Mouse (Mus musculus) gastrocnemius, postnatal 25 days (tissue): Measurements from ENCODE around the gene Osr1. TPM values are rescaled to one million over a fixed set of nuclear protein-coding genes. Genes with fewer than 3 reads are reported as not detected.
A peak's percentile ranks its signal among the peaks of the same experiment; 100 is the strongest.

Experiments used
- DNase-seq: peaks from one replicate; pipeline ENCODE4 v3.0.0; 2022
- long read RNA-seq, 2 experiments: library from polyadenylated mRNA; stranded (forward); transcript quantifications; one replicate each; pipeline ENCODE4 v2.0.0; 2021
- total RNA-seq, 2 experiments: library from RNA; stranded (reverse); gene quantifications; 1 replicate in 1 of 2; 2 replicates in 1 of 2; pipeline ENCODE4 v1.2.3; 2021

Osr1 gene
- 1 to 10 TPM; 2.7 to 2.9 TPM for total RNA-seq
- long read RNA-seq, experiment 1 = 0 reads
- long read RNA-seq, experiment 2, transcript Osr1-201 (3 exons, 2,012 nt) = major isoform, 6 of 6 reads
- long read RNA-seq, experiment 2, partial matches to known transcripts = 0 of 6 reads
- long read RNA-seq, experiment 2, other reads (novel, unspliced or antisense) = 0 of 6 reads

- no peak for DNase-seq
Observed at GRCm38 (mm10) chr12:9569971-9570370, at the start of gene Osr1. Gene Osr1 (plus strand): TSS chr12:9570116.

GRCm38 (mm10) chr12:9550328-9550727 is 19.6 kb upstream of the Osr1 start:
- no peak for DNase-seq

GRCm38 (mm10) chr12:9564956-9565355 is 5.0 kb upstream of the Osr1 start:
- DNase-seq = no peak

- DNase-seq = no peak
Observed at GRCm38 (mm10) chr12:9570496-9570995, 630 bp downstream of the Osr1 start.

GRCm38 (mm10) chr12:9571276-9571940 is 1.5 kb downstream of the Osr1 start:
- DNase-seq = no peak

- DNase-seq = no peak
Observed at GRCm38 (mm10) chr12:9572022-9572421, 2.1 kb downstream of the Osr1 start.

GRCm38 (mm10) chr12:9573682-9574081 is 3.8 kb downstream of the Osr1 start:
- DNase-seq = no peak

- DNase-seq = peak; percentile 64
Observed at GRCm38 (mm10) chr12:9574244-9574871, 4.4 kb downstream of the Osr1 start.

- no peak for DNase-seq
Observed at GRCm38 (mm10) chr12:9575158-9576042, 5.5 kb downstream of the Osr1 start.

GRCm38 (mm10) chr12:9576043-9576538 is 6.2 kb downstream of the Osr1 start:
- DNase-seq = no peak

GRCm38 (mm10) chr12:9577610-9578009 is 7.7 kb downstream of the Osr1 start:
- no peak for DNase-seq

GRCm38 (mm10) chr12:9578591-9578990 is 8.7 kb downstream of the Osr1 start:
- DNase-seq = no peak

GRCm38 (mm10) chr12:9579301-9580030 is 9.6 kb downstream of the Osr1 start:
- DNase-seq = no peak

- peak; percentile 46 for DNase-seq
Observed at GRCm38 (mm10) chr12:9580041-9580905, 10.4 kb downstream of the Osr1 start.

- no peak for DNase-seq
Observed at GRCm38 (mm10) chr12:9581011-9581410, 11.1 kb downstream of the Osr1 start.

GRCm38 (mm10) chr12:9581506-9581905 is 11.6 kb downstream of the Osr1 start:
- DNase-seq = no peak

- DNase-seq = no peak
Observed at GRCm38 (mm10) chr12:9582248-9582995, 12.5 kb downstream of the Osr1 start.

GRCm38 (mm10) chr12:9583380-9583779 is 13.5 kb downstream of the Osr1 start:
- DNase-seq = peak; percentile 43

- peak; percentile 77 for DNase-seq
Observed at GRCm38 (mm10) chr12:9584366-9585084, 14.6 kb downstream of the Osr1 start.
